Mouse (Mus musculus) CD4-positive naive resting alpha-beta T cell, adult 76 days (primary cell): ENCODE measurements around the gene Stim2. TPM values are rescaled to one million over a fixed set of nuclear protein-coding genes. Genes with fewer than 3 reads are reported as not detected.

Experiments
- total RNA-seq: library from RNA; stranded (reverse); gene quantifications from one replicate; pipeline ENCODE4 v1.2.4, GENCODE M21; 2023

The Stim2 gene
- total RNA-seq = 40.5 TPM

GRCm38 (mm10) chr5:53998146-53998742 is at the start of gene Stim2:
Gene Stim2, plus strand, starts transcription at chr5:53998499.

Other genes starting within 250 kb of the Stim2 start
- 7.0 TPM for gene Tbc1d19, start 188.9 kb upstream of the Stim2 start, total RNA-seq